Mouse (Mus musculus) kidney, adult 9 months (tissue): ENCODE results near the gene Irf3.

Source experiments
- DNase-seq: peaks from one replicate; pipeline ENCODE4 v3.0.0; 2022

Irf3 gene

GRCm38 (mm10) chr7:44974383-44975116, 22.9 kb upstream of the Irf3 start, which contains the start of gene Cpt1c:
TSS of gene Cpt1c (minus strand) at chr7:44974851.
- peak; percentile 73 for DNase-seq

GRCm38 (mm10) chr7:44975117-44975419, 22.4 kb upstream of the Irf3 start:
- DNase-seq: no peak

GRCm38 (mm10) chr7:44978300-44978699, 19.1 kb upstream of the Irf3 start:
- no peak for DNase-seq

GRCm38 (mm10) chr7:44981539-44981938, 15.9 kb upstream of the Irf3 start:
- no peak for DNase-seq

- peak; percentile 93 for DNase-seq
Observed at GRCm38 (mm10) chr7:44983085-44983484, 14.4 kb upstream of the Irf3 start.

GRCm38 (mm10) chr7:44983944-44984832, 13.3 kb upstream of the Irf3 start:
- no peak for DNase-seq

- no peak for DNase-seq
Observed at GRCm38 (mm10) chr7:44984833-44985164, 12.6 kb upstream of the Irf3 start.

- peak; percentile 73 for DNase-seq
Observed at GRCm38 (mm10) chr7:44985595-44986191, 11.8 kb upstream of the Irf3 start.

GRCm38 (mm10) chr7:44986192-44986878, 11.1 kb upstream of the Irf3 start, which contains the start of gene Prmt1:
TSS of gene Prmt1 (minus strand) at chr7:44986568.
- peak; percentile 100 for DNase-seq

GRCm38 (mm10) chr7:44986879-44987718, 10.3 kb upstream of the Irf3 start:
- no peak for DNase-seq

- DNase-seq: no peak
Observed at GRCm38 (mm10) chr7:44996672-44997071, 776 bp upstream of the Irf3 start.

- DNase-seq: no peak
Observed at GRCm38 (mm10) chr7:44997940-44998428, 536 bp downstream of the Irf3 start.

GRCm38 (mm10) chr7:44998501-44998955, 1.1 kb downstream of the Irf3 start, which contains the start of gene Bcl2l12:
TSS of gene Bcl2l12 (minus strand) at chr7:44998712.
- peak; percentile 87 for DNase-seq

GRCm38 (mm10) chr7:44999753-45000152, 2.3 kb downstream of the Irf3 start:
- DNase-seq: peak; percentile 60

- no peak for DNase-seq
Observed at GRCm38 (mm10) chr7:45000539-45001114, 3.2 kb downstream of the Irf3 start.

GRCm38 (mm10) chr7:45002440-45002839, 5.0 kb downstream of the Irf3 start:
- no peak for DNase-seq

- no peak for DNase-seq
Observed at GRCm38 (mm10) chr7:45004546-45004945, 7.1 kb downstream of the Irf3 start.

GRCm38 (mm10) chr7:45005321-45005992, 8.0 kb downstream of the Irf3 start:
- no peak for DNase-seq

GRCm38 (mm10) chr7:45006503-45006902, 9.1 kb downstream of the Irf3 start:
- no peak for DNase-seq

- no peak for DNase-seq
Observed at GRCm38 (mm10) chr7:45007141-45007540, 9.7 kb downstream of the Irf3 start.

- DNase-seq: no peak
Observed at GRCm38 (mm10) chr7:45007846-45008245, 10.4 kb downstream of the Irf3 start.
